Mouse (Mus musculus) limb, embryonic 11.5 days (tissue): ENCODE measurements around the gene E2f2. TPM values are rescaled to one million over a fixed set of nuclear protein-coding genes. Genes with fewer than 3 reads are reported as not detected.
A peak's percentile ranks its signal among the peaks of the same experiment; 100 is the strongest.

Source experiments
- ATAC-seq: fragments of 200-750 bp; cut with Nextera tagmentation; 2 replicates; pipeline ENCODE4 v1.8.0; 2017; ENCODE audit warnings: low read depth; ENCODE audit not compliant: insufficient number of reproducible peaks, low FRiP score, low TSS enrichment
- DNase-seq: peaks from one replicate; pipeline ENCODE4 v3.0.0-alpha.2; 2015; ENCODE audit warnings: low spot score
- H3K27ac ChIP-seq: fragments of 300-500 bp; sonication (generic); replicated peaks from 2 replicates; pipeline ENCODE4 v1.5.1; 2014; ENCODE audit warnings: low read depth, mild to moderate bottlenecking, low read length
- H3K27me3 ChIP-seq: fragments of 300-500 bp; sonication (generic); 2 replicates; pipeline ENCODE4 v1.6.1; 2014; ENCODE audit warnings: mild to moderate bottlenecking, low read length, mixed read lengths; ENCODE audit not compliant: control insufficient read depth, insufficient read depth
- H3K36me3 ChIP-seq: fragments of 300-500 bp; sonication (generic); 2 replicates; pipeline ENCODE4 v1.6.1; 2014; ENCODE audit warnings: mild to moderate bottlenecking, low read length, moderate library complexity, mixed read lengths; ENCODE audit not compliant: control insufficient read depth, insufficient read depth
- H3K4me1 ChIP-seq: fragments of 300-500 bp; sonication (generic); 2 replicates; pipeline ENCODE4 v1.6.1; 2014; ENCODE audit warnings: low read length, mixed read lengths; ENCODE audit not compliant: control insufficient read depth, insufficient read depth
- H3K4me2 ChIP-seq: fragments of 300-500 bp; sonication (generic); 2 replicates; pipeline ENCODE4 v1.6.1; 2014; ENCODE audit warnings: low read depth, mild to moderate bottlenecking, moderate library complexity; ENCODE audit not compliant: severe bottlenecking
- H3K4me3 ChIP-seq: fragments of 300-500 bp; sonication (generic); 2 replicates; pipeline ENCODE4 v1.5.1; 2014; ENCODE audit warnings: low read depth, low read length
- H3K9ac ChIP-seq: fragments of 300-500 bp; sonication (generic); 2 replicates; pipeline ENCODE4 v1.6.1; 2014; ENCODE audit warnings: mild to moderate bottlenecking, low read length
- H3K9me3 ChIP-seq: fragments of 300-500 bp; sonication (generic); 2 replicates; pipeline ENCODE4 v1.6.1; 2016; ENCODE audit warnings: low read length; ENCODE audit not compliant: control insufficient read depth
- WGBS: fragments of 180-500 bp; shearing (Covaris S2); extraction: QIAGEN DNeasy Blood & Tissue Kit; methylation state at CpG from one replicate; pipeline ENCODE4 v1.1.7; 2014; 5-methylcytosine and 5-hydroxymethylcytosine counted together
- polyA plus RNA-seq: library from polyadenylated mRNA; unstranded; fragments of >200 nt; fragmentation: Nextera tagmentation; extraction: Ambion mirVana; gene quantifications from 2 replicates; pipeline ENCODE4 v1.2.1, GENCODE M21; 2014

E2f2 gene
- polyA plus RNA-seq, 1 experiment from 2014 or later = 5.7 TPM

GRCm38 (mm10) chr4:136206033-136206893 is 34.1 kb downstream of the E2f2 start, which contains the start of gene Asap3:
Gene Asap3 (plus strand): TSS chr4:136206365.
- no peaks in the 10 kb centered on the region for H3K36me3 ChIP-seq
- peak within 1 kb of the TSS; percentile 96 for H3K4me2 ChIP-seq
- DNase-seq (peak; percentile 99), ATAC-seq (peak; percentile 90)
- H3K4me1 ChIP-seq = peaks cover 5% of the 10 kb centered on the region; the same call in 1 of the 2 replicates
- H3K9ac ChIP-seq = peak within 1 kb of the TSS; percentile 67
- under 1% methylated on average over 49 of the region's 54 CpGs for WGBS
- H3K4me3 ChIP-seq = peak within 1 kb of the TSS; percentile 57
- H3K9me3 ChIP-seq = no peaks in the 10 kb centered on the region
- 0 out of 2 replicates have a peak, but pooled peaks cover 2% of the 10 kb centered on the region for H3K27me3 ChIP-seq
- H3K27ac ChIP-seq = 0 out of 2 replicates have a peak within 1 kb of the TSS, but pooled peaks have one; percentile 14

- peak overlapping the region; percentile 55; the same call in 1 of the 2 replicates for H3K9ac ChIP-seq
- H3K9me3 ChIP-seq = no peaks in the 10 kb centered on the region
- H3K27me3 ChIP-seq = 0 out of 2 replicates have a peak, but pooled peaks cover 2% of the 10 kb centered on the region
- peak overlapping the region; percentile 57 for H3K4me3 ChIP-seq
- WGBS = 3% methylated on average over 6 of the region's 6 CpGs
- no peaks in the 10 kb centered on the region for H3K36me3 ChIP-seq
- peaks cover 5% of the 10 kb centered on the region; the same call in 1 of the 2 replicates for H3K4me1 ChIP-seq
- no peak overlapping the region for H3K27ac ChIP-seq
- peak overlapping the region; percentile 96 for H3K4me2 ChIP-seq
- ATAC-seq = no peak
- peak; percentile 39 for DNase-seq
Measured at GRCm38 (mm10) chr4:136206943-136207342, 34.7 kb downstream of the E2f2 start.

- ATAC-seq = no peak
- WGBS = 82% methylated on average over 9 of the region's 9 CpGs
- H3K27me3 ChIP-seq = 0 out of 2 replicates have a peak, but pooled peaks cover 2% of the 10 kb centered on the region
- peaks cover 5% of the 10 kb centered on the region; the same call in 1 of the 2 replicates for H3K4me1 ChIP-seq
- no peak overlapping the region for H3K9ac ChIP-seq
- H3K4me2 ChIP-seq = no peak overlapping the region
- no peak overlapping the region for H3K27ac ChIP-seq
- H3K4me3 ChIP-seq = no peak overlapping the region
- H3K9me3 ChIP-seq = no peaks in the 10 kb centered on the region
- no peak for DNase-seq
- H3K36me3 ChIP-seq = no peaks in the 10 kb centered on the region
Measured at GRCm38 (mm10) chr4:136210931-136211330, 38.7 kb downstream of the E2f2 start.

GRCm38 (mm10) chr4:136213629-136214028 is 41.4 kb downstream of the E2f2 start:
- WGBS = 88% methylated on average over 7 of the region's 7 CpGs
- DNase-seq = no peak

GRCm38 (mm10) chr4:136214828-136215227 is 42.6 kb downstream of the E2f2 start:
- Histone ChIP-seq H3K9me3 (no peaks in the 10 kb centered on the region), H3K36me3 (no peaks in the 10 kb centered on the region), H3K4me3 (no peak overlapping the region), H3K27me3 (peaks cover 7% of the 10 kb centered on the region; the same call in 1 of the 2 replicates), H3K4me2 (no peak overlapping the region), H3K27ac (no peak overlapping the region), H3K4me1 (peaks cover 15% of the 10 kb centered on the region), H3K9ac (no peak overlapping the region; the same call in 1 of the 2 replicates)
- 91% methylated on average over 8 of the region's 8 CpGs for WGBS
- DNase-seq (no peak), ATAC-seq (no peak)

More at GRCm38 (mm10) chr4:136213629-136214028, 41.4 kb downstream of the E2f2 start:
- Histone ChIP-seq H3K27me3 (0 out of 2 replicates have a peak, but pooled peaks cover 2% of the 10 kb centered on the region), H3K36me3 (no peaks in the 10 kb centered on the region), H3K9me3 (no peaks in the 10 kb centered on the region), H3K9ac (no peak overlapping the region), H3K4me2 (no peak overlapping the region), H3K4me1 (peaks cover 6% of the 10 kb centered on the region), H3K27ac (no peak overlapping the region), H3K4me3 (no peak overlapping the region)
- ATAC-seq = no peak

- no peak overlapping the region for H3K27ac ChIP-seq
- H3K9ac ChIP-seq = no peak overlapping the region
- no peak for DNase-seq
- H3K4me3 ChIP-seq = no peak overlapping the region
- 86% methylated on average over 8 of the region's 8 CpGs for WGBS
- H3K27me3 ChIP-seq = peaks cover 7% of the 10 kb centered on the region; the same call in 1 of the 2 replicates
- no peak overlapping the region for H3K4me2 ChIP-seq
- no peak for ATAC-seq
- H3K4me1 ChIP-seq = peaks cover 18% of the 10 kb centered on the region
- no peaks in the 10 kb centered on the region for H3K36me3 ChIP-seq
- no peaks in the 10 kb centered on the region for H3K9me3 ChIP-seq
Measured at GRCm38 (mm10) chr4:136215576-136215975, 43.4 kb downstream of the E2f2 start.

- no peaks in the 10 kb centered on the region for H3K9me3 ChIP-seq
- ATAC-seq = no peak
- WGBS = 53% methylated on average over 10 of the region's 10 CpGs
- H3K27ac ChIP-seq = no peak overlapping the region
- H3K4me3 ChIP-seq = no peak overlapping the region
- H3K36me3 ChIP-seq = no peaks in the 10 kb centered on the region
- DNase-seq = no peak
- peaks cover 7% of the 10 kb centered on the region; the same call in 1 of the 2 replicates for H3K27me3 ChIP-seq
- no peak overlapping the region for H3K9ac ChIP-seq
- no peak overlapping the region for H3K4me2 ChIP-seq
- peaks cover 18% of the 10 kb centered on the region for H3K4me1 ChIP-seq
Measured at GRCm38 (mm10) chr4:136217063-136217462, 44.9 kb downstream of the E2f2 start.

- H3K4me2 ChIP-seq = 0 out of 2 replicates have a peak overlapping the region, but pooled peaks have one; percentile 10
- 12% methylated on average over 17 of the region's 18 CpGs for WGBS
- H3K9me3 ChIP-seq = no peaks in the 10 kb centered on the region
- peaks cover 20% of the 10 kb centered on the region for H3K4me1 ChIP-seq
- ATAC-seq (no peak), DNase-seq (no peak)
- H3K27me3 ChIP-seq = peaks cover 7% of the 10 kb centered on the region; the same call in 1 of the 2 replicates
- no peak overlapping the region for H3K4me3 ChIP-seq
- peak overlapping the region; percentile 38 for H3K9ac ChIP-seq
- H3K36me3 ChIP-seq = no peaks in the 10 kb centered on the region
- H3K27ac ChIP-seq = no peak overlapping the region
Measured at GRCm38 (mm10) chr4:136218595-136219214, 46.5 kb downstream of the E2f2 start.
